Mouse (Mus musculus) intestine, embryonic 15.5 days (tissue): ENCODE results near the gene Itga1. TPM values are rescaled to one million over a fixed set of nuclear protein-coding genes. Genes with fewer than 3 reads are reported as not detected.

Experiments
- ATAC-seq: fragments of 200-750 bp; cut with Nextera tagmentation; 2 replicates; pipeline ENCODE4 v1.8.0; 2017; ENCODE audit warnings: moderate TSS enrichment, moderate library complexity
- H3K27ac ChIP-seq: fragments of 300-500 bp; sonication (generic); 2 replicates; pipeline ENCODE4 v1.5.1; 2015; ENCODE audit warnings: mild to moderate bottlenecking, inconsistent platforms
- H3K27me3 ChIP-seq: fragments of 300-500 bp; sonication (generic); replicated peaks from 2 replicates; pipeline ENCODE4 v1.6.1; 2015; ENCODE audit warnings: inconsistent platforms
- H3K36me3 ChIP-seq: fragments of 300-500 bp; sonication (generic); 2 replicates; pipeline ENCODE4 v1.6.1; 2015; ENCODE audit warnings: inconsistent platforms
- H3K4me1 ChIP-seq: fragments of 300-500 bp; sonication (generic); replicated peaks from 2 replicates; pipeline ENCODE4 v1.6.1; 2015; ENCODE audit warnings: inconsistent platforms
- H3K4me2 ChIP-seq: fragments of 300-500 bp; sonication (generic); replicated peaks from 2 replicates; pipeline ENCODE4 v1.6.1; 2015; ENCODE audit warnings: mild to moderate bottlenecking, inconsistent platforms
- H3K4me3 ChIP-seq: fragments of 300-500 bp; sonication (generic); replicated peaks from 2 replicates; pipeline ENCODE4 v1.5.1; 2015; ENCODE audit warnings: inconsistent platforms
- H3K9ac ChIP-seq: fragments of 300-500 bp; sonication (generic); 2 replicates; pipeline ENCODE4 v1.6.1; 2015; ENCODE audit warnings: inconsistent platforms
- H3K9me3 ChIP-seq: fragments of 300-500 bp; sonication (generic); 2 replicates; pipeline ENCODE4 v1.6.1; 2016; ENCODE audit warnings: inconsistent platforms
- WGBS: fragments of 180-500 bp; shearing (Covaris S2); methylation state at CpG from one replicate; pipeline ENCODE4 v1.1.7; 2015; 5-methylcytosine and 5-hydroxymethylcytosine counted together
- polyA plus RNA-seq: library from polyadenylated mRNA; unstranded; fragments of >200 nt; fragmentation: Nextera tagmentation; extraction: Ambion mirVana; gene quantifications from 2 replicates; pipeline ENCODE4 v1.2.1, GENCODE M21; 2015

Gene Itga1
- polyA plus RNA-seq, 1 experiment from 2014 or later = 18.0 TPM

- 89% methylated on average over 4 of the region's 4 CpGs for WGBS
- Histone ChIP-seq H3K4me3 (no peak overlapping the region), H3K27me3 (no peaks in the 10 kb centered on the region), H3K9ac (no peak overlapping the region), H3K4me1 (no peaks in the 10 kb centered on the region), H3K36me3 (no peaks in the 10 kb centered on the region), H3K9me3 (no peaks in the 10 kb centered on the region), H3K4me2 (no peak overlapping the region), H3K27ac (no peak overlapping the region)
- no peak for ATAC-seq
These were observed 102.2 kb downstream of the Itga1 start for GRCm38 (mm10) chr13:114999582-114999981.

GRCm38 (mm10) chr13:114998100-114998499 is 103.7 kb downstream of the Itga1 start:
- Histone ChIP-seq H3K4me1 (no peaks in the 10 kb centered on the region), H3K36me3 (no peaks in the 10 kb centered on the region), H3K27ac (no peak overlapping the region), H3K27me3 (no peaks in the 10 kb centered on the region), H3K9me3 (no peaks in the 10 kb centered on the region), H3K9ac (no peak overlapping the region), H3K4me3 (no peak overlapping the region), H3K4me2 (no peak overlapping the region)
- ATAC-seq = no peak
- WGBS = 93% methylated on average over 10 of the region's 10 CpGs

GRCm38 (mm10) chr13:114992260-114993014 is 109.3 kb downstream of the Itga1 start:
- no peak for ATAC-seq
- H3K27ac ChIP-seq = no peak overlapping the region
- 61% methylated on average over 14 of the region's 14 CpGs for WGBS

GRCm38 (mm10) chr13:114987668-114988067 is 114.1 kb downstream of the Itga1 start:
- Histone ChIP-seq H3K27ac (no peak overlapping the region), H3K4me1 (no peaks in the 10 kb centered on the region), H3K36me3 (no peaks in the 10 kb centered on the region), H3K4me2 (no peak overlapping the region), H3K9ac (no peak overlapping the region), H3K9me3 (no peaks in the 10 kb centered on the region), H3K4me3 (no peak overlapping the region), H3K27me3 (no peaks in the 10 kb centered on the region)
- no peak for ATAC-seq
- 65% methylated on average over 6 of the region's 6 CpGs for WGBS

More at GRCm38 (mm10) chr13:114992260-114993014, 109.3 kb downstream of the Itga1 start:
- Histone ChIP-seq H3K36me3 (no peaks in the 10 kb centered on the region), H3K9me3 (no peaks in the 10 kb centered on the region), H3K9ac (no peak overlapping the region), H3K4me2 (no peak overlapping the region), H3K4me3 (no peak overlapping the region), H3K27me3 (no peaks in the 10 kb centered on the region), H3K4me1 (no peaks in the 10 kb centered on the region)

- Histone ChIP-seq H3K9me3 (no peaks in the 10 kb centered on the region), H3K4me1 (no peaks in the 10 kb centered on the region), H3K27ac (no peak overlapping the region), H3K36me3 (no peaks in the 10 kb centered on the region), H3K27me3 (no peaks in the 10 kb centered on the region), H3K9ac (no peak overlapping the region), H3K4me3 (no peak overlapping the region), H3K4me2 (no peak overlapping the region)
- ATAC-seq = no peak
- WGBS = 69% methylated on average over 2 of the region's 2 CpGs
These were observed 114.6 kb downstream of the Itga1 start for GRCm38 (mm10) chr13:114987161-114987560.

GRCm38 (mm10) chr13:114984658-114985057 is 117.1 kb downstream of the Itga1 start:
- Histone ChIP-seq H3K4me3 (no peak overlapping the region), H3K27ac (no peak overlapping the region), H3K4me2 (no peak overlapping the region), H3K4me1 (no peaks in the 10 kb centered on the region), H3K27me3 (no peaks in the 10 kb centered on the region), H3K36me3 (no peaks in the 10 kb centered on the region), H3K9me3 (no peaks in the 10 kb centered on the region), H3K9ac (no peak overlapping the region)
- no peak for ATAC-seq
- WGBS = 58% methylated on average over 1 of the region's 1 CpGs

GRCm38 (mm10) chr13:114983116-114983515 is 118.6 kb downstream of the Itga1 start:
- H3K27me3 ChIP-seq = no peaks in the 10 kb centered on the region
- H3K4me2 ChIP-seq = no peak overlapping the region
- ATAC-seq = no peak
- no peaks in the 10 kb centered on the region for H3K9me3 ChIP-seq
- H3K4me1 ChIP-seq = no peaks in the 10 kb centered on the region
- no peaks in the 10 kb centered on the region for H3K36me3 ChIP-seq
- H3K9ac ChIP-seq = no peak overlapping the region
- no peak overlapping the region for H3K4me3 ChIP-seq
- WGBS = 88% methylated on average over 7 of the region's 7 CpGs
- H3K27ac ChIP-seq = no peak overlapping the region

- H3K36me3 ChIP-seq = no peaks in the 10 kb centered on the region
- no peak overlapping the region for H3K4me3 ChIP-seq
- no peak overlapping the region for H3K27ac ChIP-seq
- no peaks in the 10 kb centered on the region for H3K27me3 ChIP-seq
- no peak for ATAC-seq
- no peaks in the 10 kb centered on the region for H3K9me3 ChIP-seq
- no peak overlapping the region for H3K9ac ChIP-seq
- no peak overlapping the region for H3K4me2 ChIP-seq
- no peaks in the 10 kb centered on the region for H3K4me1 ChIP-seq
- 52% methylated on average over 10 of the region's 10 CpGs for WGBS
These were observed 120.8 kb downstream of the Itga1 start for GRCm38 (mm10) chr13:114980831-114981419.

- Histone ChIP-seq H3K9me3 (no peaks in the 10 kb centered on the region), H3K27me3 (no peaks in the 10 kb centered on the region), H3K36me3 (no peaks in the 10 kb centered on the region), H3K4me1 (no peaks in the 10 kb centered on the region), H3K4me3 (no peak overlapping the region), H3K4me2 (no peak overlapping the region), H3K9ac (no peak overlapping the region), H3K27ac (no peak overlapping the region)
- no peak for ATAC-seq
- 48% methylated on average over 6 of the region's 6 CpGs for WGBS
These were observed 127.2 kb downstream of the Itga1 start for GRCm38 (mm10) chr13:114974484-114975042.

- no peak overlapping the region for H3K9ac ChIP-seq
- no peak overlapping the region for H3K4me3 ChIP-seq
- no peaks in the 10 kb centered on the region for H3K27me3 ChIP-seq
- no peak overlapping the region for H3K27ac ChIP-seq
- no peaks in the 10 kb centered on the region for H3K36me3 ChIP-seq
- no peaks in the 10 kb centered on the region for H3K4me1 ChIP-seq
- 67% methylated on average over 3 of the region's 3 CpGs for WGBS
- ATAC-seq = 0 out of 2 replicates have a peak, but pooled peaks have one; percentile 39
- H3K9me3 ChIP-seq = no peaks in the 10 kb centered on the region
- H3K4me2 ChIP-seq = no peak overlapping the region
These were observed 129.9 kb downstream of the Itga1 start for GRCm38 (mm10) chr13:114971905-114972304.

- H3K9ac ChIP-seq = no peak overlapping the region
- H3K4me2 ChIP-seq = no peak overlapping the region
- WGBS = 32% methylated on average over 2 of the region's 2 CpGs
- H3K27me3 ChIP-seq = no peaks in the 10 kb centered on the region
- no peak overlapping the region for H3K4me3 ChIP-seq
- H3K36me3 ChIP-seq = no peaks in the 10 kb centered on the region
- H3K27ac ChIP-seq = no peak overlapping the region
- ATAC-seq = peak; percentile 86
- peaks cover 3% of the 10 kb centered on the region; the same call in 1 of the 2 replicates for H3K4me1 ChIP-seq
- no peaks in the 10 kb centered on the region for H3K9me3 ChIP-seq
These were observed 137.5 kb downstream of the Itga1 start for GRCm38 (mm10) chr13:114964233-114964632.

- no peaks in the 10 kb centered on the region for H3K9me3 ChIP-seq
- no peaks in the 10 kb centered on the region for H3K4me1 ChIP-seq
- no peak for ATAC-seq
- no peak overlapping the region for H3K27ac ChIP-seq
- no peak overlapping the region for H3K9ac ChIP-seq
- H3K4me3 ChIP-seq = no peak overlapping the region
- H3K27me3 ChIP-seq = no peaks in the 10 kb centered on the region
- H3K4me2 ChIP-seq = no peak overlapping the region
- H3K36me3 ChIP-seq = no peaks in the 10 kb centered on the region
These were observed 147.2 kb downstream of the Itga1 start for GRCm38 (mm10) chr13:114954516-114954915.
